Mouse (Mus musculus) lung, adult 2 months (tissue): ENCODE measurements around the gene Mrps2.

Experiments
- CTCF ChIP-seq: fragments of 200-500 bp; IDR thresholded peaks from 2 replicates; pipeline ENCODE4 v1.5.1; 2011; ENCODE audit warnings: mild to moderate bottlenecking, low read length, control low read depth; ENCODE audit not compliant: insufficient read depth
- POLR2A ChIP-seq: fragments of 200-500 bp; IDR thresholded peaks from 2 replicates; pipeline ENCODE4 v1.6.1; 2011; ENCODE audit warnings: low read depth, mild to moderate bottlenecking, control low read depth, low read length, borderline replicate concordance; ENCODE audit errors: extremely low read depth

- no peak for TF ChIP-seq CTCF
- TF ChIP-seq POLR2A, result no peak
These were observed 34.4 kb upstream of the Mrps2 start for GRCm38 (mm10) chr2:28433512-28433911.
